Mouse (Mus musculus) MEL (cell line): ENCODE measurements at regions not wholly inside any gene's neighbourhood (a gene's known extent, or its start where the extent isn't known, plus 50 kb on each side); places are given as distances from the start of the nearest gene placed in this dataset.

Experiments used
- EP300 ChIP-seq, 2 experiments: IDR thresholded peaks; 2 replicates each; pipeline ENCODE4 v1.6.1; 2011; ENCODE audit warnings: improper control_type of control experiment in 2 of 2, low read length in 2 of 2, low read depth in 1 of 2, mild to moderate bottlenecking in 1 of 2
- HCFC1 ChIP-seq: IDR thresholded peaks from 2 replicates; pipeline ENCODE4 v1.6.1; 2012; ENCODE audit warnings: low read depth, mild to moderate bottlenecking, inconsistent platforms, low read length, improper control_type of control experiment, moderate library complexity
- TAL1 ChIP-seq: IDR thresholded peaks from 2 replicates; pipeline ENCODE4 v1.6.1; 2012; ENCODE audit warnings: mild to moderate bottlenecking, inconsistent platforms, low read length, moderate library complexity, mixed read lengths

GRCm38 (mm10) chr9:92728864-92729263 lies 186.8 kb downstream of the Plod2 start:
- TF ChIP-seq EP300 (IDR thresholded peaks at IDR 0.05; ENCODE audit: low read depth in 1 of 2, low read length in 2 of 2) (no peak), HCFC1 (no peak), TAL1 (no peak)
